Mouse (Mus musculus) testis, postnatal 14 days (tissue): ENCODE results near the gene 3300002I08Rik.
"Not testable (repeated sequence)": the region's sequence is repeated elsewhere in the genome, so short reads cannot be mapped to it uniquely, and the experiment has no call there.

ENCODE experiments used
- DNase-seq: peaks from one replicate; pipeline ENCODE4 v3.0.0; 2021; ENCODE audit warnings: low spot score

3300002I08Rik gene

DNA sequence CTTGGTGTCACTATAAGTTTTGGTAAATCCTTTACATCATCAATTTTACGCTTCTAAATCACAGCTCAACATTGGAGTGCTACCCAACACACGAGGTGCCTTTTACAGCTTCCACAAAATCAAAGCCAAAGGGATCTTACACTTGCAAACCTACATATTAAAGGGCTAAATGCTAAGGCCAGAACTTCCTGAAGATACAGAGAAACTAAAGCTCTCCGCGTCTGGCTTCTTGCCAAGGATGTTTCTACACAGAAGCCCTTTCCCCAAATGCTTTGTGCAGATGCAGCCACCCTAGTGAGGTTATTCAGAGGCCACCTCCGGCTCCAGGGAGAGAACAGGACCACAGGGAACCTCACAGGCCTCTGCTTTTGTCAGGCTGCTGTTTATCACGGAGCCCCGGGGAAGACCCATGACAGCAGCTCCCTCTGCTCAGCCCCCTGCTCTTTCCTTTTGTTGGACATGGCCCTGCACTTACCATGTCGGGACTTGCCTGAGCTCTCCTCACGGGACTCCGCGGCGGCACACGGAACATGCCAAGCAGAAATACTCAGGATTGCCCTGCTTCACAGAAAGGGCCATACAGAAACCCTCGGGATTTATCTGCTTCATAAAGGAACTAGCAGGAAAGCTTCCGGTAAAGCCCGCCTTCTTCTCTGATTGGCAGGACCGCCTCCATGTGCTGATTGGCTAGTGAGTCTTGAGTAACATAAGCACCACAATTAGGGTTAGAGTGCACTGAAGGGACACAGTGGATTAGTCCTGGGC is at the start of gene 3300002I08Rik:
Gene 3300002I08Rik (minus strand): TSS at position 653 of the 765 bp plus-strand sequence.
- DNase-seq, result peak; percentile 86

DNA sequence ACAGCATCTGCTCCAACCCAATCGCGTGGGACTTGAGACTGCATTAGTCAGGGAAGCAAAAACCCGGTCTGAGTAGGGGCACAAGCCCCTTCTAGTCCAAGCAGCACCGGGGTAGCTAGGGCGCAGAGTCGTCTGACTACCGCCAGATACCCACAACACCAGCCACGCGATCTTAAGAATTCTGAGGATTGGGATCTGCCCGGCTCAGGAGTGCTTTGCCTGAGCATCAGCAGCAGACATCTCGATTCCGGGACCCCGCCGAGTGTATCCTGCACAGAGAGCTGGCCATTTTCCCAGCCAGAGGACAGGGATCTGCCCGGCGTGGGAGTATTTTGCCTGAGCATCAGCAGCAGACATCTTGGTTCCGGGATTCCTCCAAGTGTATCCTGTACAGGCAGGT is 49.6 kb upstream of the 3300002I08Rik start:
- DNase-seq, result not testable (repeated sequence)

DNA sequence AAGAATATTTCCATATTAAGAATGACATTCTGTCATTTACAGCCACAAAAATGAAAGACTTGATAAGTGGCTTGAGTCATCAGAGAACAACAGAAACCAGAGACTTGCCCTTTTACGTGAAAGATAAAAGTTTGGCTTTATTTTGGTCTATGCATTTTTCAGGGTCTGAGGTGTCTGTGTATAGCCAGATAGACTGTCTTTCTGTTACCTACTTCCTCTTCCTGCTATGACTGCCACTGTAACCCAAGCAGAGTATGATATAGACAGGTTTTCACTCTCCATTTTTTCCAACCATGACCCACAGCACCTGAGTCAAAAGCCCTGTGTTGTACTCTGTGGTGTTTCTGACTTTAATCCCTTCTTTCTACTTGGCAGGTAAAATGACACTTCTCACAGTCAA is 27.6 kb upstream of the 3300002I08Rik start:
- DNase-seq, result no peak

DNA sequence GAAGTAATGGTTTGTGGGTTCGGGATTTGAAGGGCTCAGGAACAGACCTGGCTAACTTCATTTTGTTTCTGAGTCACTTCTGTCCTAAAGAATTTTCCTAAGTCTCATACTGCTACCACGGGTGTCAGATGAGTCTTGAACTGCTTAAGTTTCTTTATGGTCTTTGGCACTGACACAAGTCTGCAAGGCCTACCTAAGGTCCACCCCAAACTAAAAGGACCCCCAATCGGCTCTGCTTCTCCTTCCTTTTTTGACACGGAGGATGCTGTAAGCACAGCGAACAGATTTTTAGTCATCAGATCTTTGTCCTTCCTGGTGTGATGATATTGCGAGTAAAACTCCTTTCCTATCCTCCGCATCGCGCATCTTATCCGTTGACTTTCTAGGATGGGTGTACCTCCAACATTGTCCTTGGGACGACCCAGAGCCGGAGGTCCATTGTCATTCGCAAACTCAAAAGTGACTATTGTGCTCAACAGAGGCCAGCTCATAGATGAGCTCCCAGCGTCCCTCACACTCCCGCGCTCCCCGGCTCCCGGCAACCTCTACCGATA is 23.1 kb upstream of the 3300002I08Rik start:
- not testable (repeated sequence) for DNase-seq

DNA sequence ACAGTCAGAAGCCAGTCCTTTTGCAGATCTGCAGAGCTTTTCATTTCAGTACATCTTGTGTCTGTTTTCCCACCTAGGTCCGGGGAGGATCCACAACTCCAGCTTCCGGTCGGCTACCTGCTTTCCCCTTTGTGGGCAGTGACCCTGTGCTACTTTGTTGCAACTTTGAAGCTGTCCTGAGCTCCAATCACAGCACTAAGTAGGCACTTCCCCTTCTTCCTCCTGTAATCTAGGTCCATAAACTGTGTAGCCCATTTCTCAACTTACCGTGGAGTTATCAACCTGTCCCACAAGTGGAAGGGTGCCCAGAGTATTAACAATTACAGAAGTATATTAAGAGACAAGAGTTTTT is 289 bp upstream of the 3300002I08Rik start:
- no peak for DNase-seq

DNA sequence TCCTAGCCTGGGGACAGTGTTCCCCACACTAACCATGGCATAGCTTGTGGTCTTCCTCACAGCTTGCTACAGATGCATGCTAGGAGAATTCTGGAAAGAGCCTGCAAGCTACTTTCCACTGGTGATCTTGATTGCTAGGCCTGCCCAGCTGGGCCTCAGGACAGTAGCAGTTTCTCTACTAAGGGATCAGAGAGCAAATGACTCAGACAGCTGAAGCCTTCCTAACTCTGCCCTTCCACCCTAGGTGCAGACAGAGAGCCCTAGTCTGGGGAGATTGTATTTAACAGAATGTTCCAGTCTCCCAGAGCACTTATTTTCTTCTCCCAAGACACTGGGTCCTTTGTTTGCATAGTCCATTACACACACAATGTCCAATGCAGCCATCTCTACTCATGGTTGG is 5.4 kb downstream of the 3300002I08Rik start:
- DNase-seq, result not testable (repeated sequence)

DNA sequence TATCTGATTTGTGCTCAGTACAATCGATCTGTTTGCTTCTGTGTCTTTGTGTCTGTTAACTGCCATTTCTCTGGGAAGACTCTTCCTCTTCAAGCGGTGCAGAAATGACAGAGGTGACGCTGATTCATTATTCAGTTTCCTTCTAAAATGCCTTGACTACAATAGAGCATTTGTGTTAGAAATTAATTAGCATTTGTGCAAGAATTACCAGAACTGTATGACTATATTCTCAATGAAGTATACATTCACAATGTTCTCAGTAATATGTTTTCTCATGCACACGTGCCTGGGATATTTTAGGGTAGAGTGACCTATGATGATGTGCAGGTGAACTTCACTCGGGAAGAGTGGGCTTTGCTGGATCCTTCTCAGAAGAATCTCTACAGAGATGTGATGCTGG is 39.2 kb downstream of the 3300002I08Rik start, which contains the start of gene Gm10130:
Gene Gm10130 (plus strand): TSS at position 301 of the 400 bp plus-strand sequence.
- DNase-seq, result no peak

DNA sequence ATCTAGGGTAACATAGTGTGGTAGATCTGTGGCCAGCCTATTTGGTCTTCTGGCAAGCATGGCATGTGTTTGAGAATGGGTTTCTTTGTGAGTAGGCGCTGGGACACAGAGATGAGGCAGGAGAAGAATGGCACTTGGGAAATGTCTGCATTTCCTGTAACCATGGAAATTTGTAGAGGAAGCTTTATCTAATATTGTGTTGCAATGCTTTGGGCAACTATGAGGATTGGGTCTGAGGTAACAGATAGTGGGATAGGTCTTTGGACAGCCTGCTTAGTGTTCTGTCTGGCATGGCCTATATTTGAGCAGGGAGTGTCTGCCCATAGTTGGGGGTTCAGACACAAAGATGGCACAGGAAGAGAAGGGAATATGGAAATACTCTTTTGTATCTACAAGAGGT is 43.6 kb downstream of the 3300002I08Rik start:
- DNase-seq, result no peak

DNA sequence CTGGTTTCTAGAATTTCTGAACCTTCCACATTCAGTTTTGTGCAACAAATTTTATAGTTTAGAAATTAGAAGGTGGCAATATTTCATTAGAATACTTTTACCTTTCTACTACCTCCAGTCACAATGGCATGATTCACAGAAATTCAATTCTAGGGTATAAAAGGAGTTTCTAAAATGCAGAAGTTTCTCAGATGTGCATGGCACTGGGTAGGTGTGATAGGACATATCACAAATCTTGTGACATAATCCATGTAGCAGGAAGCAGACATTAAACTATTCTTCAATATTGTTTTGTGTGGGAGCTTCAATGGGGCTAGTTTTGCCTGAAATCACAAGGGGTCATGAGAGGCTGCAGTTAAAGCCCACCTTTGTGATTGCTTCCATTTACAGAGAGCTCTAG is 46.4 kb downstream of the 3300002I08Rik start:
- no peak for DNase-seq

DNA sequence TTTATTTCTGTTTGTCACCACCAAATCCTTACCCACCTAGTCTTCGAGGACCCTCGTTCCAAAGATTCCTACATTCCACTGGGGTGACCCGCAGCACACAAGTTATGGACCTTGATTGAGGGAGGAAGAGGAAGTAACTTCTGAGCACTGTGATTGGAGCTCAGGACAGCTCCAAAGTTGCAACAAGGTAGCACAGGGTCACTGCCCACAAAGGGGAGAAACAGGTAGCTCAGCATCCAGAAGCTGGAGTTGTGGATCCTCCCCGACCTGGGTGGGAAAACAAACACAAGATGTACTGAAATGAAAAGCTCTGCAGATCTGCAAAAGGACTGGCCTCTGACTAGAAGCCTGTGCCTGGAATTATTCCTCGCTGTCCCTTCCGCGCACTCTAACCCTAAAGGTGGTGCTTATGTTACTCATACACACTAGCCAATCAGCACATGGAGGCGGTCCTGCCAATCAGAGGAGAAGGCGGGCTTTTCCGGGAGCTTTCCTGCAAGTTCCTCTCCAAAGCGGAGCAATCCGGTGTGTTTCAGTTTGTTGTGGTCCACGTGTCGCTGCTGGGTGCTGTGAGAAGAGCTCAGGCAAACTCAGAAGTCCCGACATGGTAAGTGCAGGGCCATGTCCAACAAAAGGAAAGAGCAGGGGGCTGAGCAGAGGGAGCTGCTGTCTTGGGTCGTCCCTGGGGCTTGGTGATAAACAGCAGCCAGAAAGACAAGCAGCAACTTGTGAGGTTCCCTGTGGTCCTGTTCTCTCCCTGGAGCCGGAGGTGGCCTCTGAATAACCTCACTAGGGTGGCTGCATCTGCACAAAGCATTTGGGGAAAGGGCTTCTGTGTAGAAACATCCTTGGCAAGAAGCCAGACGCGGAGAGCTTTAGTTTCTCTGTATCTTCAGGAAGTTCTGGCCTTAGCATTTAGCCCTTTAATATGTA is 51.3 kb downstream of the 3300002I08Rik start:
- DNase-seq, result peak; percentile 91

DNA sequence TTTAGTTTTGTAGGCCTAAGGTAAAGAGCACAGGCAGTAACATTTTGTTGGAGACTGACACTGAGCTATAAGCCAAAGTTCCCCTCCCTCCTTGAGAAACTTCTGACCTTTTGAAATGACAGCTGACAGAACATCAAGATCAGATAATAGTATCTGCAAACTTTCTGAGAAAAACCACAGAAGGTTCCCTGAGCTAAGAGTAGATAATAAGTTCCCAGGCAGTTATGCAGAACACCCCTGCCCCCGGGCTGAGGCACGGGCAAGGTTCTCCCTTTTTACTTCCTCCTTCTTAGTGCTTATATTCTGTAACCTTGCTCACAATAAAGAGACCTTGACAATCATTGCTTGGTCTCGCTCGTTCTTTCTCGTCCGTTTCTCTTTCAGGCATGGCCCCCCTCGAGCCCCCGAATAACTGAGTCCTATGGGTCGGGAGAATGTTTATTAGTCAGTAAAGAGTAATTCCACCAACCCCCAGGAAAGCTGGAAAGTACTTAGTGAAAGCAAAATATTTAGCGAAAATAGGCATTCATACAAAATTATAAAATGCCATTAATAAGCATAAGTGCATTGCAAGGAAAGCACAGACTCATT is 55.3 kb downstream of the 3300002I08Rik start:
- DNase-seq, result no peak

DNA sequence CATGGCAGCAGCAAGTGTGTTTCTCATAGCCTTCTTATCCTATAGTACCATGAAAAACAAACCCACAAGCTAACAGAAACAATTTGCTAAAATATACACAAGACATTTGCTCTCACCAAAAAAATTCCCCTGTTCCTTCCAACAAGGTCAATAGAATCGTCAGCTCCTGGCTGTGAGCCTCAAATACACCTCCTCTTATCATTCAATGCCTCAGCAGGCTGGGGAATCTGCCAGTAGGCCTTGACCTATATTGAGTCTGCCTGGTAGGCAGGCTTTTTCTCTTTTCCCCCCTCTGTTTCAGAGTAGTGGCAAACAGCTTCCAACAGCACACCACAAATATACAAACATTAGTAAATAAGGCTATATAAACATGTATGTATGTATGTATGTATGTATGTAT is 63.5 kb downstream of the 3300002I08Rik start:
- DNase-seq, result peak; percentile 34

DNA sequence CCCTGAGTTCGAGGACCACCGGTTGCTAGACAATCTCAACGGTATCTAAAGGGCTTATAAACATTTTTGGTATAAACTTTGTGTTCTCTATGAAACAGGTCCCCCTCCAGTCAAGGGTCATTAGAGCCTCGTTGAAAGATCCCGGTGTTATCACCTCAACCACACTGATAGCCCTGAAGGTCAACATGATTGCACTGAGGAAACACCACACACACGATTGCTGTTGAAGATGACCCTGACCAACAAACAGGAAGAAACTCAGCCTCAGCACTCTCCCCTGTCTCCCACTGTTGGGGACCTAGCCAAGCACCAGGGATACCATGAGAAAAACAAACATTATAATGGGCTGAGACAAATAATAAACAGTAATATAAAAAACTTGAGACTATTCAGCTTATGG is 68.9 kb downstream of the 3300002I08Rik start:
- DNase-seq, result no peak
